Mouse (Mus musculus) lung, adult 18-20 months (tissue): ENCODE measurements around the gene Oard1.

Experiments used
- DNase-seq, 2 experiments: peaks; one replicate each; pipeline ENCODE4 v3.0.0; 2022; ENCODE audit warnings: mixed read lengths in 2 of 2

Gene Oard1

DNA sequence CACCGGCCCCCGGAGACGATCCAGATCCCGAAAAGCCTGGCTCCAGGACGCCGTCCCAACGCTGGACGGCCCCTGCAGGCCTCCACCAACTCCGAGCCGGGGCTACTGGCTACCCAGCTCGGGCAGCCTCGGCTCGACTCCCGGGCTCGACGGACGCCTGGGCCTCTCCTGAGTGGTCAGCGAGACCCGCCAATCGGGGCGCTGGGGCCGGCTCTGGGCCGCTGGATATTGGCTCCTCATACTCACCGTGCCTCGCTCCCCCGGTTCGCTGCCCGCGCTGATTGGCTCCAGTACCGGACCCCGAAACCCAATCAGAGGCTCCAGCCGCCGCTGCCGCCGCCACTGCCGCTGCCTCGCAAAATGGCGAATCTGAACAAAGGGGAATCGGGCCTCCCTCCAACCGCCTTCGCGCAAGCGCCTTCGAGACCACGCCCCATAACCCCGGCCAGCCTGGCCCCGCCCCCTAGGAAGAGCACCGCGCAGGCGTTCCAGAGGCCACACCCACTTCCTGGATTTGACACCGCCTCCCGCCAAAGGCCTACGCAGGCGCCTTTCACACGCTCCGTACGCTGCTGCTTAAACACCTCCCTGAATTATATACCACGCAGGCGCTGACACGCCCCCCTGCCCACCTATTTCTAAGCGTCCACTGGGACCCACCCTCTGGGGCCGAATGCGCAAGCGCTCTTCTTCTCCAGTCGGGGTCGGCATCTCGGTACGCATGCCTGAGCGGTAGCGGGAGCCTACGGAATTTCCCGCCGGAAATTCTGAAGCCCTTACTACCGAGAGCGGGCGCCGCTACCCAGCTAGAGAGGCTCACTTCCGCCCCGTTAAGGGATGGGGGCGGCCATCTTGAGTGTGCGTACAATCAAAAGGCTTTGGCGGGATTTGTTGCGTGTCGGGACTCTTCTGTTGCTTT, at the start of gene Oard1, which contains the start of gene Nfya:
Gene Oard1 (plus strand): TSS at position 635 of the 919 bp plus-strand sequence.
Gene Nfya (minus strand): TSS at position 527 of the 919 bp plus-strand sequence.
- DNase-seq = peak; percentile 99

DNA sequence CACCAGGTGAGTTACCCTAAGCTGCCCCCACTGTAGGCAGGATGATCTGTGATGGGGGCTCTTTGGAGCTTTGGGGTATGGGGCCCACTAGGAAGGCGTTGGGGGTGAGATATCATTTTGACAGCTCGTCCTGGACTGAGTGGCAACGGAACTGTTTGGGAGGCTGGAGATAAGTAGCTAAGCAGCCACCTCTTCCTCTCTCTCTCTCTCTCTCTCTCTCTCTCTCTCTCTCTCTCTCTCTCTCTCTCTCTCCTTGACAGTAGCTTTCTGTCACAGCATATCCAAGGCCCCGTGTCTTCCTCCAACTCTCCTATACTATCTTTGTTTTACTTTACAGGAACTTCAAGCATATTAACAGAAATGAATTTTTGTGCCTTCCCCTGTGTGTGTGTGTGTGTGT, 49.4 kb upstream of the Oard1 start:
- DNase-seq = no peak

DNA sequence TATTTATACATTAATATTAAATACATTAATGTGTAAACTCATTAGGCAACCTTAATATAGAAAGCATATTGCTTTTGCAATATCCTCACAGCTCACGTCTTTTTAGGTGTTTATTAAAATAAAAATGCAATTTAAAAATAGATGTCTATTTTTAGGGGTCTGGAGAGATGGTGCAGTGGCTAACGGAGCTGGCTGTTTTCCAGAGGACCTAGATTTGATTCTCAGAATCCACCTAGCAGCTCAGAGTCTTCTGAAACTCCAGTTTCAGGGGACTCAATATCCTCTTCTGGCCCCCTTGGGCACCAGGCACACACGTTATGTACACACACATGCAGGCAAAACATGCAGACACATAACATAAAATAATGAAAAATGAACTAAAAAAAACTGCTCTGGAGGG, 47.5 kb upstream of the Oard1 start:
- no peak for DNase-seq

DNA sequence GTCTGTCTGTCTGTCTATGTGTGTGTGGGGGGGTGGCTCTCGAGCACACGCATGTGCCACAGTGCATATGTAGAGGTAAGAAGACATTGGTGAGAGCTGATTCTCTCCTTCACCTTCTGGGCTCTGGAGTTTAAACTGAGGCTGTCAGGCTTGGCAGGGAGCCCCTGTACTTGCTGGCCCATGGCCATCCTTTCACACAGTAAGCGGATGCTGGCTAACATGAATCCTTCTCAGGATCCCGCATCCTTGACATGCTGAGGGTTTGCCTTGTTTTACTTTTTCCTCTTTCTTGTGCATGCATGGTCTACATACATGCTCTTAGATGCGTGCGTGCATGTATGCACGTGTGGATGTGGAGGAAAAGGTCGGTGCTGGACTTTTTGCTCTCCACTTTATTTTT, 46.8 kb upstream of the Oard1 start:
- DNase-seq = no peak

DNA sequence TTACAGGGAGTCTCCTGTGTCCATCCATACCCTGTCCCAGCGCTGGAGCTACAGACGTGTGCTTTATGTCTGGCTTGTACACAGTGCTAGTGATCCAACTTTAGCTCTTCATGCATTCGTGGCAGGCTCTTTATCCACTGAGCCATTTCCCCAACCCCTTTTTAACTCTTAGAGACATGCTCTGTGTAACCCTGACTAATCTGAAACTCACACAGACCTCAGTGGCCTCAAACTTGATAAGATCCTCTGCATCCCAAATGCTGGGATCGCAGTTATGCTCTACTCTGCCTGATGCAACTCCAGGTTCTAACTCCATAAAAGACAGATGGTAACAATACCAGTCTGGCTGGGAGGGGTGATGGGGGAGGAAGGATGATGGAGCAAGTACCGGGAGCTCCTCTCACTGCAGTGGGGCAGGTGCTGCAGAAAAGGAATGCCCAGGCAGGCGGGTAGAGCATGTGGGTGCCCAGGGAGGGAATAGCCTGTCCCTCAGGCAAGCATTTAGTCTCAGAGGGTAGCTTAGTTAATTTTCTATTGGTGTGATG, 46.3 kb upstream of the Oard1 start:
- DNase-seq = no peak

DNA sequence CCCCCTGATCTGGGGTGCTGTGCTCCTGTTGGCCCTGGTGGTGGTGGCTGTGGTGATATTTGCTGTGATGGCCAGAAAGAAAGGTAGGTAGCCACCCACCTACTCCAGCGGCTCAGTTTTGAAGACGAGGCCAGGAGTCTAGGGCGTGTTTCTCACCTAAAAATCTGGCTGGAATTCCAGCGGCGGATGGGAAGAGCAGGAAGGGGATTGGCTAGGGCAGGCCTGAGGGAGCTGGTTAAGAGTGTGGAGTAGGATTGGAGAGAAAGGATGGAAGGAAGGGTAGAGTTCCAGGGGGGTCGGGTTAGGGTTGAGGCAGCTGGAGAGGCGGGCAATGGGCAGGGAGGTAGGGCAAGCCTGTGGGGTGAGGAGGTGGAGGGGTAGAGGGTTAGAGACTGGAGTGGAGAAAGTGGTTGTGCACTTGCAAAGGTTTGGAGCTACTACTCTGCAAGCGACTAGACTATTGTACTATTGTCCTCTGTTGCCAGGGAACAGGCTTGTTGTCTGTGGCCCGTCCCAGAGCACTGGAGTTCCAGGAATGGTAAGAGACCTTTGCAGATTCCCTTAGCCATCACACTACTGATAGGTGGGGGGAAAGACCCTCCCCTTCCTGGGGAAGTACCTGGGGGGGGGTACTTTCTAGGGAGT, 44.2 kb upstream of the Oard1 start:
- no peak for DNase-seq

DNA sequence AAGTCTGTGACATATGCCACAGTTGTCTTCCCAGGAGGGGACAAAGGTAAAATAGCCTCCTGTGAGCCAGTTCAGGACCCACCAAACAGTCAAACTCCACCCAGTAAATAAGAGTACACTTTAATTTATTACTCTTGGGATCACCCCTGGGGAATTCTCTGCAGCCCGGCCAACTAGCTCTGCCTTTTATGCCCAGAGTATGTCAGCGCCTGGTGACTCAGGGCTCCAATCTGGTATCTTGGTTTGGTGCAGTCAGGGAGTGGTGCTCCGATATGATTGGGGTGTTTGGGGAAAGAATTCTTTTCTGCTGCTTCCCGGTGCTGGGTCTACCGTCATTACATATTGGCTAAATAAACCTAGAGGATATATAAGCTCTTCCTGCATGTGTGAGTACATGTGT, 43.0 kb upstream of the Oard1 start:
- no peak for DNase-seq

DNA sequence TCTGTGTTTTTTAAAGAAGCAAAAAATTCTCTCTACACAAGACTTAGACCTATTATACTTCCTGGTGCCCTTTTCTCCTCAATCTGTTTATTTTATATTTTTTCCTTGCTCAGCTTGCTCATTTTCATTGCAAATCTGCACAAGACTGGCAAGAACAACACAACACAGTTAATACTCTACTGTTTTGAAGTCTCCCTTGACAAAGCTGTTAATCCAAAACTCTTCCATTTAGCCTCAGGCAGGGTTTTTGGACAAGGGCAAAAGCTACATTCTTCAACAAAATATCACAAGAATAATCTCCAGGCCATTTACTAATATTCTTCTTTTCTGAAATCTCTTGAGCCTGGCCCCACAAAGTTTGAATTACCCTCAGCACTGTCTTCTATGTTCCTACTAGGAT, 38.2 kb upstream of the Oard1 start:
- DNase-seq = no peak

DNA sequence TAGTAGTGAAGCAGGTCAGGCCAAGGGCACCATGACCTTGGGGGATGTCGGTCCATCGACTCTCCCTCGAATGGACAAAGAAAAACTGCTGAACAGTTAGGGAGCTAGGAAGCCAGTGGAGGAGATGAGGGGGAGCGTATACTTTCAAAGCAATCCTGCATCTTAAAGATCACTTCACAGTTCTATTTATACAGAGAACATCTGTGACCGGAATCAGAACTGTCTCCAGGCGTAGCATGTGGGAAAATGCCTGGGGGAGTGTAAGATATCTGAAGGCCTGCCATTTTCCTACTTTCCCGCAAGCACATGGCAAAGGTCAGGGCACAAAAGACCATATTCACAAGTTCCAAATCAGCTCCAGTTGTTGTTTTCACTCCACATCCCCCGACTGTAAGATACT, 36.8 kb upstream of the Oard1 start:
- DNase-seq = no peak

DNA sequence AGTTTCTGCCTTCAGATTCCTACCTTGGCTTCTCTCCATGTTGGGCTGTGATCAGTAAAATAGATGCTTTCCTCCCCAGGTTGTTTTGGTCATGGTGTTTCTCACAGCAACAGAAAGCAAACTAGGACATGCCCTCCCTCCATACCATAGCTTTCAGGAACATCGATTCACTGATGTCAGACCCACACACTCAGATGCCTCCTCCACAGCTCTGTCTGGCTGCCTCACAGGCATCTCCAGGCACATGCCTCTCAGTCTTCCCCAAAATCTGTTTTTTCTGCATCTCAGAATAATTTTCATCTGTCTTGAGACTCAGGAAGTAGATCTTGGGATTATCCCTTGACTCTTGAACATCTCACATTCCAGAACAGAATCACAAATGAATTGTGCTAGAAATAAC, 33.7 kb upstream of the Oard1 start:
- DNase-seq = no peak

DNA sequence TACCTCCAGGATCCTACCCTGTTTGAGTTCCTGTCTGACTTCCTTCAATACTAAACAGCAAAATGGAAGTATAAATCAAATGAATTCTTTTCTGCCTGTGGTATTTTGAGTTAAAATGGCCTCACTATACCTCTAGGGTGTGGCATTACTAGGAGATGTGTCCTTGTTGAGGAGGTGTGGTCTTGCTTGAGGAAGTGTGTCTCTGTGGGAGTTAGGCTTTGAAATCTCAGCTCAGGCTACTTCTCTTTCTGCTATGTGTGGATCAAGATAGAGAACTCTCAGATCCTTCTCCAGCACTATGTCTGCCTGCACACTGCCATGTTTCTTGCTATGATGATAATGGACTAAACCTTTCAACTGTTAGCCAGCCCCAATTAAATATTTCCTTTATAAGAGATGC, 30.8 kb upstream of the Oard1 start:
- no peak for DNase-seq

DNA sequence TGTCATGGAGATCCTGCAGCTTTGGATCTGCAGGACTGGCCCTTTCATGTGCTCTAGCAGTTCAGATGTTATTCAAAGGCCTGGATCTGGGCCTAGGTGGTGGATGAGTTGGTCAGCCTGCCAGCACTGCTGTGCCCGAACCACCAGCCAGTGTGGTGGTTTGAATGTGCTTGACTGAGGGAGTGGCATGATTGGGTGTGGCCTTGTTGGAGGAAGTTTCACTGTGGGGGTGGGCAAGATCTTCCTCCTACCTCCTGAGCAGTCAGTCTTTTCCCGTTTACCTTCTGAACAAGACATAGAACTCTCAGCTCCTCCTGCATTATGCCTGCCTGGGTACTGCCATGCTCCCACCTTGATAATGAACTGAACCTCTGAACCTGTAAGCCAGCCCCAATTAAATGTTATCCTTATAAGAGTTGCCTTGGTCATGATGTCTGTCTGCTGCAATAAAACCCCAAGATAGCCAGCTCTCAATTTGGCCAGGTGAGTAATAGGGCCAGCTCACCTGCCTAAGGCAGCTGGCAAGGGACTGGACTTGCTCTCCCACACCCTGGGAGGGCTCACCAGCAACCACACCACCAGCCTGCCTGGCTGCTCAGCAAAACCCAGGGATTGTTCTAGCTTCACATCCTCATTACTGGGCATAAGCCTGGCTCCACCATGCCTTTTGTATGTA, 23.9 kb upstream of the Oard1 start:
- no peak for DNase-seq

DNA sequence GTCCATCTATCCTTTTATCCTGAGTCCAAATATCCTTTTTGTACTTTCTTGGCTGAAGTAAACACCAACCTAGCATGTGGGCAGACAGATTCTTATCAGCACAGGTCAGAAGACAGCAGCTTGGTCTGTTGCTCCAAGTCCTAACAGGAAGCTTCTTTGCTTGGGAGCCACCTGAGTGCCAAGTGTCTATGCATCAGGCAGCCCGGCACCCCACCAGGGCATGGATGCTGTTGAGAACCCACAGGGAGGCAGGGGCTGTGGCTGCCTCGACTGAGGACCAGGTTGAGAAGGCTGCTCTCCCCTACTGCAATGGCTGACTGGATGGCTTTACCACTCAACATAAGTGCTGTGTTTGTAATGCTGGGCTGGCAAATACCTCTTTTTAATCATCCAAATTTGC, 21.1 kb upstream of the Oard1 start:
- no peak for DNase-seq

DNA sequence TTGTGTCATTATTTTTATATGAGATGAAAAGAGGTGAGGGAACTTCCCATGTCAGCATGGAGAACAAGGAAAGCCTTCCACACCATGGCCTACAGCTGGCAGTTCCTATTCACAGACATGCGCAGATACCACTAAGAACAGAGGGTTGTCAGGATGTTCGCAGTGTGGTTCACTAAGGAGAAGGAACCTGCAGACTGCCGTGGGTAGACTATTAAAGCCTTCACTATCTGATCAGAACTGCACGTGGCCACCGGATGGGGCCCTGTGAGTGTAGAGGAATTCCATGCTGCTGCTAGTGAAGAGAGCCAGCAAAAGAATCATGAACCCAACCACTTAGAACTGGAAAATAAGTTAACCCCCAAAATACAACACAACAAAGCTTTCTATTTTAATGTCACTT, 20.4 kb upstream of the Oard1 start:
- no peak for DNase-seq

DNA sequence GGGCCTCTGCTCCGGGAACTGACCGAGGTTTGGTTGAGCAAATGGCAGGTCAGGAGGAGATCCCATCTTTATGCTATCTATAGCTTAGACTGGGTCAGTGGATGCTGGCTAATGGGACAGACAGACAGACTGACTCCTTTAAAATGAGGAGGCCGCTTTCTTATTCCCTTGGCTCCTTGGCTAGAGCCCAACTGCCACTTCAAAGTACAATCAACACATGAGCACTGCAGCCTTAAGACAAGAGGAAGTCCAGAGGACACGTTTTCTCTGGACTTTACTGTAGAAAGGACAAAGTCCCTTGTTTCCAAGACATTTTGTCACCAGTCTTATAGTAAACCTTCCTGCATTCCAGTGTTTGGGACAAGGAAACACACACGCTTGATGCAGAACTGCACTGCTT, 18.4 kb upstream of the Oard1 start:
- DNase-seq = no peak

DNA sequence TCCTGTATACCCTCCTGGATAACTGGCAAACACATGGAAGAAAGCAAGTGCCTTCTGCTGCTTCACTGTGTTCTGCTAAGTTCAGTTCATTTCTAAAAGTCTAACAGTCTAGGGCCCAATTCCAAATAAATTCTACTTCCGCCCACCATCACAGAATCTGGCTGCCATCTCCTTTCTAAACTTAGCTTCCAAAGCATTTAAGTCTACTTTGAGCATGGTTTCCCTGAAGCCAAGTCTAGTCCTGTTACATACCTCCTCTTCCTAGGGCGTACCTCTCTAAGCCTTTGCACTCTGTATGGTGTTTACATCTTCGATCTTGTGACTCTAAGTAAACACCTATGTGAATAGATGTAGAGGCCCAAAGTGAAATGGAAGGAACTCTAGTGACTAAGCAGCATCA, 17.2 kb upstream of the Oard1 start:
- DNase-seq = no peak

DNA sequence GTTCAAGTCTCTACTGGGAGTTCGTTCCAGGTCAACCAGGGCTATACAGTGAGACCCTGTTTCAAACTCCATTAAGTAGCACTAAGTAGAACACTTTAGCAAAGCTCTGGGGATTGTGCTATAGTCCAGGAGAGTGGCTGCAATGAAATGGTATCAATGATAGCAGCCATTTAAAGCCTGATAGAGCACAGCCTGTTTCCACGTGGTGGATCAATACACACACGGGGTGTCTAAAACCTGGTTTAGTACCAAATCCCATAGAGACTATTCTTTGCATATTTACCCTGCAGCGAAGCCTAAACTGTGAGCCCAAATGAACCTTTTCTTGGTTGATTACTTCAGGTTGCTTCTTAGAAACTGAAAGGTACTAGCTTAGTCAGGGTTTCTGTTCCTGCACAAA, 8.1 kb upstream of the Oard1 start:
- DNase-seq = no peak

DNA sequence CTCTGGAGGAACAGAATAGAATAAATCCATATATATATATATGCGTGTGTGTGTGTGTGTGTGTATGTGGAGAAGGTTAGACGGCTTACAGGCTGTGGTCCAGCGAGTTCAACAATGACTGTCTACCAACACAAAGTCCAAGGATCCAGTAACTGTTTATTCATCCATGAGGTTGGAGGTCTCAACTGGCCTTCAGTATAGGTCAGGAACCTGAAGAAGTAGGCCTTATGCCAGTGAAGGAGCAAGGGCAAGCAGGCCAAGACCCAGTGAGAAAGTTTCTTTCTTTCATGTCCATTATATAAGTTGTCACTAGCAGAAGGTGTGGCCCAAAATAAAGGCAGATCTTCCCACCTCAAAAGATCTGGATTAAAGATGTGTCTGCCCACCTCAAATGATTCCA, 7.1 kb upstream of the Oard1 start:
- DNase-seq = no peak

DNA sequence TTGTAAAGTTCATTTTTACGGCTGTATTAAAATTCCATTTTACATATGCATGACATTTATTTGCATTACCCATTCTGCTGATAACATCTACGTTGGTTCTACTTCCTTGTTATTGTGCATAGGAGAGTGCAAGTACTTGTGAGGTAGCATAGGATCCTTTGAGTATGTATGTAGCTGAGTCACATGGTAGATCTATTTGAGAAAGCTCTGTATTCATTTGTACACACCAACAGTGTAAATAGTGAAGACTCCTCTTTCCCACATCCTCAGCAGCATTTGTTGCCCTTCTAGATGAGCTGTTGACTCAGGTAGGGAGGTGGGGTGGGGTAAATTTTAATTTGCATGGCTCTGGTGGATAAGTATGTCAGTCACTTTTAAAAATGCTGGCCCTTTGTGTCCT, 6.0 kb upstream of the Oard1 start:
- DNase-seq = no peak

DNA sequence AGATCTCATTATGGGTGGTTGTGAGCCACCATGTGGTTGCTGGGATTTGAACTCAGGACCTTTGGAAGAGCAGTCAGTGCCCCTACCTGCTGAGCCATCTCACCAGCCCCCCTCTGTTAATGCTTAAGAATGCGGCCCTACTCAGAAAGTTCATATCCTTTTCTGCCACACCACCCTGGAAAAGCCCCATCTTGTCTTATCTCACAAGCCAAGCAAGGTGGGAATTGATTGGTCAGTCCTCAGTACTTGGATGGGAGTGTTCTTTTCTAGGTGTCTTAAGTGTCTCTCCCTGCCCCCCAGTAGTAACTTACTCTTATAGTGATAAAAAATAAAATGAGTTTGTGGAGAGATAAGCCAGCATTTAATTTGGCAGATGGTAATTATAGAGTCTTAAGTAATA, 5.1 kb upstream of the Oard1 start:
- no peak for DNase-seq

DNA sequence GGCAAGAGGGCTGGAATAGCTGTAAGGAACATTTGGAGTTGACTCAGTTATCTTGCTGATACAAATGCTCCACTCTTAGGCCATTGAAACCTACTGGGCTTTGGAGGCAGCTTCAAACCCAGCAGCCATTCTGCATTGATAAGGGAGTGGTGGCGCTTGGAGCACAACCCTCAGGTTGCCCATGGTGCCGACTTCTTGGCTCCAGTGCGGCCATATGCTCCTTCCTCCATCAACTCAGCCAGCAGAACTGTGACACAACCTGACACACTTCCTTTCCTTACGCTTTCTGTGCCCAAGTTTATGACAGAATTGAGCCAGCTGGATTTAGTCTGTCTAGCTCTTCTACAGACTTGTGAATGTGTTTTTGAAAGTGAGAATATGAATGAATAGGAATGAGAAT, 2.7 kb upstream of the Oard1 start:
- DNase-seq = no peak

DNA sequence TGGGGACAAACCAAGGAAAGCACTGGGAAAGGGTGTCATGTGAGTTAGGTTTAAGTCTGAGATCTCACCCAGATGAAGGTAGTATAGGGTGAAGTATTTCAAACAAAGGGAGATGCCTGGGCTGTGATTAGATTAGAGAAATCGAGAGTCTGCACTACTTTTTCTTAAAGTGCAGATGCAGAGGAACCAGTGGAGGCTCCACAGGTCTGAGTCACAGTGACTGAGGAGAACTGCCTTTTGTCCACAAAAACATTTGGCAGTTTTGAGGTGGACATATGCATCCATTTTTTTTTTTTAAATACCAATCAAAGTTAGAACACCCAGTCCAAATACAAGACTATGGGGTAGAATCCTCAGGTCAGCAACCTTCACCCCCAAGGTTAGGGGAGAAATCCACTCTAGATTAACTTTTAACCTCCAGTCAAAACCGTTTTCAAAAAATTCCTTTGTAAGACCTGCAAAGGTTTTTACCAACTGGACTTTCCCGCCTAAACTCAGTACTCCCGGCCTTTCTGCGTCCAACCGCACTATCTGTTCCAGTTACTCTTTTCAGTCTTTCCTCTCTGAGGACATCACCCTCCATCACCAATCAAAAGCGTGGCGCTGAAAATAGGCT, 1.8 kb upstream of the Oard1 start:
- DNase-seq = no peak
